Mouse (Mus musculus) lung, postnatal 0 days (tissue): ENCODE measurements around the gene Cep57. TPM values are rescaled to one million over a fixed set of nuclear protein-coding genes. Genes with fewer than 3 reads are reported as not detected.

Experiments
- ATAC-seq: fragments of 200-750 bp; cut with Nextera tagmentation; 2 replicates; pipeline ENCODE4 v1.8.0; 2017; ENCODE audit warnings: moderate library complexity
- DNase-seq: peaks from one replicate; pipeline ENCODE4 v3.0.0-alpha.2; 2016; ENCODE audit warnings: low spot score
- H3K27ac ChIP-seq: fragments of 300-500 bp; sonication (generic); 2 replicates; pipeline ENCODE4 v1.5.1; 2014; ENCODE audit warnings: antibody characterized with exemption, mild to moderate bottlenecking, low read length, mixed read lengths
- H3K27me3 ChIP-seq: fragments of 300-500 bp; sonication (generic); replicated peaks from 2 replicates; pipeline ENCODE4 v1.6.1; 2014; ENCODE audit warnings: low read length, mixed read lengths; ENCODE audit not compliant: insufficient read depth
- H3K36me3 ChIP-seq: fragments of 300-500 bp; sonication (generic); 2 replicates; pipeline ENCODE4 v1.6.1; 2014; ENCODE audit warnings: low read length, mixed read lengths; ENCODE audit not compliant: insufficient read depth
- H3K4me1 ChIP-seq: fragments of 300-500 bp; sonication (generic); 2 replicates; pipeline ENCODE4 v1.6.1; 2014; ENCODE audit warnings: antibody characterized with exemption, low read depth, low read length, mixed read lengths; ENCODE audit not compliant: insufficient read depth
- H3K4me2 ChIP-seq: fragments of 300-500 bp; sonication (generic); replicated peaks from 2 replicates; pipeline ENCODE4 v1.6.1; 2014; ENCODE audit warnings: low read depth, mild to moderate bottlenecking, low read length, moderate library complexity, mixed read lengths
- H3K4me3 ChIP-seq: fragments of 300-500 bp; sonication (generic); 2 replicates; pipeline ENCODE4 v1.5.1; 2014; ENCODE audit warnings: low read depth, low read length
- H3K9ac ChIP-seq: fragments of 300-500 bp; sonication (generic); replicated peaks from 2 replicates; pipeline ENCODE4 v1.6.1; 2014; ENCODE audit warnings: low read depth, mild to moderate bottlenecking
- H3K9me3 ChIP-seq: fragments of 300-500 bp; sonication (generic); 2 replicates; pipeline ENCODE4 v1.6.1; 2016; ENCODE audit warnings: low read length, mixed read lengths
- CTCF ChIP-seq: IDR thresholded peaks from 2 replicates; pipeline ENCODE4 v1.5.1; 2016; ENCODE audit warnings: antibody characterized with exemption, mild to moderate bottlenecking
- EP300 ChIP-seq: IDR thresholded peaks from 2 replicates; pipeline ENCODE4 v1.6.1; 2016; ENCODE audit warnings: antibody characterized with exemption, mild to moderate bottlenecking, control low read depth
- WGBS: fragments of 180-500 bp; shearing (Covaris S2); extraction: QIAGEN DNeasy Blood & Tissue Kit; methylation state at CpG from one replicate; pipeline ENCODE4 v1.1.7; 2014; 5-methylcytosine and 5-hydroxymethylcytosine counted together
- polyA plus RNA-seq: library from polyadenylated mRNA; unstranded; fragments of >200 nt; fragmentation: Nextera tagmentation; extraction: Ambion mirVana; gene quantifications from 2 replicates; pipeline ENCODE4 v1.2.1, GENCODE M21; 2015

The Cep57 gene
- polyA plus RNA-seq, 1 experiment from 2014 or later = 26.7 TPM

GRCm38 (mm10) chr9:13853876-13854275 lies 27.0 kb upstream of the Cep57 start:
- H3K4me3 ChIP-seq = no peak overlapping the region

GRCm38 (mm10) chr9:13848481-13849480 lies 21.9 kb upstream of the Cep57 start:
- Histone ChIP-seq H3K27ac (no peak overlapping the region), H3K4me3 (no peak overlapping the region), H3K9me3 (no peaks in the 10 kb centered on the region), H3K27me3 (no peaks in the 10 kb centered on the region), H3K9ac (no peak overlapping the region), H3K4me1 (no peaks in the 10 kb centered on the region), H3K36me3 (peaks cover 9% of the 10 kb centered on the region), H3K4me2 (no peak overlapping the region)
- DNase-seq (peak; percentile 73), ATAC-seq (peak; percentile 44; the same call in 1 of the 2 replicates)
- 76% methylated on average over 10 of the region's 10 CpGs for WGBS
- TF ChIP-seq CTCF = peak; percentile 77
- TF ChIP-seq EP300 = no peak

More at GRCm38 (mm10) chr9:13853876-13854275, 27.0 kb upstream of the Cep57 start:
- no peak overlapping the region for H3K27ac ChIP-seq
- no peaks in the 10 kb centered on the region for H3K9me3 ChIP-seq
- no peak for ATAC-seq
- no peaks in the 10 kb centered on the region for H3K36me3 ChIP-seq
- H3K27me3 ChIP-seq = no peaks in the 10 kb centered on the region
- no peaks in the 10 kb centered on the region for H3K4me1 ChIP-seq
- H3K9ac ChIP-seq = no peak overlapping the region
- 39% methylated on average over 3 of the region's 3 CpGs for WGBS
- TF ChIP-seq CTCF (no peak), EP300 (no peak)
- no peak for DNase-seq
- H3K4me2 ChIP-seq = no peak overlapping the region

GRCm38 (mm10) chr9:13847591-13847990 lies 20.7 kb upstream of the Cep57 start:
- TF ChIP-seq CTCF (no peak), EP300 (no peak)
- 77% methylated on average over 3 of the region's 3 CpGs for WGBS
- DNase-seq (no peak), ATAC-seq (no peak)
- H3K4me1 ChIP-seq = no peaks in the 10 kb centered on the region
- H3K36me3 ChIP-seq = peaks cover 9% of the 10 kb centered on the region
- H3K9me3 ChIP-seq = no peaks in the 10 kb centered on the region
- no peak overlapping the region for H3K4me3 ChIP-seq
- no peak overlapping the region for H3K9ac ChIP-seq
- no peaks in the 10 kb centered on the region for H3K27me3 ChIP-seq
- no peak overlapping the region for H3K4me2 ChIP-seq
- no peak overlapping the region for H3K27ac ChIP-seq

GRCm38 (mm10) chr9:13836726-13837125 lies 9.8 kb upstream of the Cep57 start:
- H3K9ac ChIP-seq = no peak overlapping the region
- WGBS = 54% methylated on average over 2 of the region's 2 CpGs
- no peaks in the 10 kb centered on the region for H3K4me1 ChIP-seq
- H3K9me3 ChIP-seq = no peaks in the 10 kb centered on the region
- DNase-seq (no peak), ATAC-seq (no peak)
- TF ChIP-seq CTCF (no peak), EP300 (no peak)
- no peak overlapping the region for H3K27ac ChIP-seq
- H3K36me3 ChIP-seq = peaks cover 52% of the 10 kb centered on the region; the same call in 1 of the 2 replicates
- no peaks in the 10 kb centered on the region for H3K27me3 ChIP-seq
- no peak overlapping the region for H3K4me2 ChIP-seq
- no peak overlapping the region for H3K4me3 ChIP-seq

GRCm38 (mm10) chr9:13835256-13835655 lies 8.3 kb upstream of the Cep57 start:
- no peak for ATAC-seq
- H3K27me3 ChIP-seq = no peaks in the 10 kb centered on the region
- H3K36me3 ChIP-seq = peaks cover 60% of the 10 kb centered on the region; the same call in 1 of the 2 replicates
- no peak for DNase-seq
- WGBS = 79% methylated on average over 3 of the region's 3 CpGs
- H3K9me3 ChIP-seq = no peaks in the 10 kb centered on the region
- H3K9ac ChIP-seq = no peak overlapping the region
- no peak overlapping the region for H3K4me2 ChIP-seq
- TF ChIP-seq EP300 (no peak), CTCF (no peak)
- no peak overlapping the region for H3K27ac ChIP-seq
- no peak overlapping the region for H3K4me3 ChIP-seq
- no peaks in the 10 kb centered on the region for H3K4me1 ChIP-seq

- peak; percentile 36 for TF ChIP-seq CTCF
- no peak for TF ChIP-seq EP300
- Histone ChIP-seq H3K9ac (peak overlapping the region; percentile 88), H3K27ac (peak overlapping the region; percentile 99), H3K4me3 (peak overlapping the region; percentile 80), H3K9me3 (no peaks in the 10 kb centered on the region), H3K27me3 (no peaks in the 10 kb centered on the region), H3K4me1 (peaks cover 10% of the 10 kb centered on the region), H3K4me2 (peak overlapping the region; percentile 91), H3K36me3 (peaks cover 25% of the 10 kb centered on the region; the same call in 1 of the 2 replicates)
- ATAC-seq (peak; percentile 17), DNase-seq (peak; percentile 81)
- WGBS = under 1% methylated on average over 23 of the region's 23 CpGs
Measured at GRCm38 (mm10) chr9:13828087-13828441, 1.2 kb upstream of the Cep57 start.
